Mouse (Mus musculus): Measurements from ENCODE around the gene Gm8653.
"Not testable (repeated sequence)": the region's sequence is repeated elsewhere in the genome, so short reads cannot be mapped to it uniquely, and the experiment has no call there.

Gene Gm8653

DNA sequence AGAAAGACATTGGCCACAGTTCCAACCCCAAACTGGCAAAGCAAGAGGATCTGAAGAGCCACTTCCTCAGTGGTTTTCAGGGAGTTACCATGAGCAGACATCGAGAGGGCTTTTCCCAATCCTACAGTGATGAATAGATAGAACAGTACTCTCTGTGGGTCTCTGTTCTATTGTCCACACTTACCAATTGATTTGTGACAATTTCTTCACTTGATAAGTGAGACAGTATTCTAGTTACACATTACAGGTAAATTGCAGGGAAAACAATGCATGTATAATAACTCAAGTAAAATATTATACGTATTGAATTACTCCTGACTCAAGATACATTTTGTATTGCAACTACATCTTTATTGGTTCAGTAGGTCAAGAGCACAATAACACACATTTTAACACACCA is at the start of gene Gm8653:
TSS of gene Gm8653 (minus strand) at position 101 of the 400 bp plus-strand sequence.
- not testable (repeated sequence) for DNase-seq

GRCm38 (mm10) chr7:22229384-22229783 is 28.3 kb upstream of the Gm8653 start, which contains the start of gene Gm8453:
TSS of gene Gm8453 (minus strand) at chr7:22229484.
- not testable (repeated sequence) for DNase-seq

- DNase-seq: not testable (repeated sequence)
Measured at GRCm38 (mm10) chr7:22189077-22189476, 12.0 kb downstream of the Gm8653 start, which contains the start of gene Vmn1r143. TSS of gene Vmn1r143 (plus strand) at chr7:22189377.

- DNase-seq: not testable (repeated sequence)
Measured at GRCm38 (mm10) chr7:22163935-22164334, 37.1 kb downstream of the Gm8653 start, which contains the start of gene Vmn1r142. TSS of gene Vmn1r142 (minus strand) at chr7:22164035.
